Mouse (Mus musculus): ENCODE results near the gene Cacna1b. TPM values are rescaled to one million over a fixed set of nuclear protein-coding genes. Genes with fewer than 3 reads are reported as not detected.

Gene Cacna1b
- polyA plus RNA-seq, 1 experiment from 2014 or later: 1.7 TPM

- no peak overlapping the region for H3K4me2 ChIP-seq
- no peaks in the 10 kb centered on the region for H3K9me3 ChIP-seq (ENCODE audit: control insufficient read depth, low read length)
- H3K9ac ChIP-seq (ENCODE audit: low read length): no peak overlapping the region
- WGBS: 82% methylated on average over 3 of the region's 3 CpGs
- no peaks in the 10 kb centered on the region for H3K4me1 ChIP-seq (ENCODE audit: control insufficient read depth, insufficient read depth, low read length)
- H3K36me3 ChIP-seq (ENCODE audit: control insufficient read depth, insufficient read depth, low read length): no peaks in the 10 kb centered on the region
- DNase-seq (ENCODE audit: low spot score, missing footprints) (peak; percentile 79), ATAC-seq (ENCODE audit: low FRiP score) (no peak)
- H3K27me3 ChIP-seq (ENCODE audit: control insufficient read depth, insufficient read depth, low read length): no peaks in the 10 kb centered on the region
- H3K27ac ChIP-seq (ENCODE audit: low read depth, low read length): no peak overlapping the region
- H3K4me3 ChIP-seq (ENCODE audit: low read depth, low read length): no peak overlapping the region
Measured at GRCm38 (mm10) chr2:24702208-24702957, 60.6 kb downstream of the Cacna1b start.

GRCm38 (mm10) chr2:24697281-24697980 lies 65.5 kb downstream of the Cacna1b start:
- DNase-seq (ENCODE audit: low spot score, missing footprints) (peak; percentile 75), ATAC-seq (ENCODE audit: low FRiP score) (no peak)
- 87% methylated on average over 8 of the region's 8 CpGs for WGBS
- no peaks in the 10 kb centered on the region for H3K27me3 ChIP-seq (ENCODE audit: control insufficient read depth, insufficient read depth, low read length)
- H3K36me3 ChIP-seq (ENCODE audit: control insufficient read depth, insufficient read depth, low read length): no peaks in the 10 kb centered on the region
- H3K4me2 ChIP-seq: no peak overlapping the region
- H3K4me1 ChIP-seq (ENCODE audit: control insufficient read depth, insufficient read depth, low read length): no peaks in the 10 kb centered on the region
- H3K4me3 ChIP-seq (ENCODE audit: low read depth, low read length): no peak overlapping the region
- no peaks in the 10 kb centered on the region for H3K9me3 ChIP-seq (ENCODE audit: control insufficient read depth, low read length)
- no peak overlapping the region for H3K9ac ChIP-seq (ENCODE audit: low read length)
- no peak overlapping the region for H3K27ac ChIP-seq (ENCODE audit: low read depth, low read length)

- Histone ChIP-seq H3K4me3 (ENCODE audit: low read depth, low read length) (no peak overlapping the region), H3K36me3 (ENCODE audit: control insufficient read depth, insufficient read depth, low read length) (no peaks in the 10 kb centered on the region), H3K27ac (ENCODE audit: low read depth, low read length) (no peak overlapping the region), H3K27me3 (ENCODE audit: control insufficient read depth, insufficient read depth, low read length) (no peaks in the 10 kb centered on the region), H3K4me2 (no peak overlapping the region), H3K9ac (ENCODE audit: low read length) (no peak overlapping the region), H3K9me3 (ENCODE audit: control insufficient read depth, low read length) (no peaks in the 10 kb centered on the region), H3K4me1 (ENCODE audit: control insufficient read depth, insufficient read depth, low read length) (no peaks in the 10 kb centered on the region)
- ATAC-seq (ENCODE audit: low FRiP score) (no peak), DNase-seq (ENCODE audit: low spot score, missing footprints) (peak; percentile 78)
- WGBS: 91% methylated on average over 2 of the region's 2 CpGs
Measured at GRCm38 (mm10) chr2:24692371-24692770, 70.6 kb downstream of the Cacna1b start.

- Histone ChIP-seq H3K9ac (ENCODE audit: low read length) (no peak overlapping the region), H3K27ac (ENCODE audit: low read depth, low read length) (no peak overlapping the region), H3K36me3 (ENCODE audit: control insufficient read depth, insufficient read depth, low read length) (no peaks in the 10 kb centered on the region), H3K27me3 (ENCODE audit: control insufficient read depth, insufficient read depth, low read length) (no peaks in the 10 kb centered on the region), H3K4me3 (ENCODE audit: low read depth, low read length) (no peak overlapping the region), H3K9me3 (ENCODE audit: control insufficient read depth, low read length) (no peaks in the 10 kb centered on the region), H3K4me1 (ENCODE audit: control insufficient read depth, insufficient read depth, low read length) (no peaks in the 10 kb centered on the region), H3K4me2 (no peak overlapping the region)
- WGBS: 96% methylated on average over 2 of the region's 2 CpGs
- no peak for ATAC-seq (ENCODE audit: low FRiP score)
- peak; percentile 70 for DNase-seq (ENCODE audit: low spot score, missing footprints)
Measured at GRCm38 (mm10) chr2:24690356-24690755, 72.6 kb downstream of the Cacna1b start.

GRCm38 (mm10) chr2:24685347-24685746 lies 77.6 kb downstream of the Cacna1b start:
- 81% methylated on average over 5 of the region's 5 CpGs for WGBS
- DNase-seq (ENCODE audit: low spot score, missing footprints): no peak
- H3K4me3 ChIP-seq (ENCODE audit: low read depth, low read length): no peak overlapping the region
- H3K27me3 ChIP-seq (ENCODE audit: control insufficient read depth, insufficient read depth, low read length): no peaks in the 10 kb centered on the region
- H3K4me2 ChIP-seq: no peak overlapping the region
- H3K4me1 ChIP-seq (ENCODE audit: control insufficient read depth, insufficient read depth, low read length): no peaks in the 10 kb centered on the region
- H3K27ac ChIP-seq (ENCODE audit: low read depth, low read length): no peak overlapping the region
- no peak for ATAC-seq (ENCODE audit: low FRiP score)
- H3K9me3 ChIP-seq (ENCODE audit: control insufficient read depth, low read length): no peaks in the 10 kb centered on the region
- H3K9ac ChIP-seq (ENCODE audit: low read length): no peak overlapping the region
- H3K36me3 ChIP-seq (ENCODE audit: control insufficient read depth, insufficient read depth, low read length): no peaks in the 10 kb centered on the region

- WGBS: 95% methylated on average over 4 of the region's 4 CpGs
- ATAC-seq (ENCODE audit: low FRiP score): no peak
Measured at GRCm38 (mm10) chr2:24684796-24685195, 78.2 kb downstream of the Cacna1b start.

GRCm38 (mm10) chr2:24683266-24683665 lies 79.7 kb downstream of the Cacna1b start:
- peak; percentile 69 for DNase-seq (ENCODE audit: low spot score, missing footprints)
- no peak overlapping the region for H3K9ac ChIP-seq (ENCODE audit: low read length)
- peaks cover 5% of the 10 kb centered on the region; the same call in 1 of the 2 replicates for H3K4me1 ChIP-seq (ENCODE audit: control insufficient read depth, insufficient read depth, low read length)
- H3K9me3 ChIP-seq (ENCODE audit: control insufficient read depth, low read length): no peaks in the 10 kb centered on the region
- no peak overlapping the region for H3K27ac ChIP-seq (ENCODE audit: low read depth, low read length)
- WGBS: 84% methylated on average over 3 of the region's 3 CpGs
- no peaks in the 10 kb centered on the region for H3K27me3 ChIP-seq (ENCODE audit: control insufficient read depth, insufficient read depth, low read length)
- H3K4me2 ChIP-seq: no peak overlapping the region
- no peak for ATAC-seq (ENCODE audit: low FRiP score)
- H3K4me3 ChIP-seq (ENCODE audit: low read depth, low read length): no peak overlapping the region
- H3K36me3 ChIP-seq (ENCODE audit: control insufficient read depth, insufficient read depth, low read length): no peaks in the 10 kb centered on the region

More at GRCm38 (mm10) chr2:24684796-24685195, 78.2 kb downstream of the Cacna1b start:
- Histone ChIP-seq H3K4me1 (ENCODE audit: control insufficient read depth, insufficient read depth, low read length) (no peaks in the 10 kb centered on the region), H3K9ac (ENCODE audit: low read length) (no peak overlapping the region), H3K4me2 (no peak overlapping the region), H3K4me3 (ENCODE audit: low read depth, low read length) (no peak overlapping the region), H3K27ac (ENCODE audit: low read depth, low read length) (no peak overlapping the region), H3K9me3 (ENCODE audit: control insufficient read depth, low read length) (no peaks in the 10 kb centered on the region), H3K27me3 (ENCODE audit: control insufficient read depth, insufficient read depth, low read length) (no peaks in the 10 kb centered on the region), H3K36me3 (ENCODE audit: control insufficient read depth, insufficient read depth, low read length) (no peaks in the 10 kb centered on the region)
- DNase-seq (ENCODE audit: low spot score, missing footprints): no peak

GRCm38 (mm10) chr2:24680731-24681130 lies 82.2 kb downstream of the Cacna1b start:
- 93% methylated on average over 1 of the region's 1 CpGs for WGBS
- Histone ChIP-seq H3K4me3 (ENCODE audit: low read depth, low read length) (no peak overlapping the region), H3K9me3 (ENCODE audit: control insufficient read depth, low read length) (no peaks in the 10 kb centered on the region), H3K36me3 (ENCODE audit: control insufficient read depth, insufficient read depth, low read length) (no peaks in the 10 kb centered on the region), H3K27ac (ENCODE audit: low read depth, low read length) (no peak overlapping the region), H3K9ac (ENCODE audit: low read length) (no peak overlapping the region), H3K27me3 (ENCODE audit: control insufficient read depth, insufficient read depth, low read length) (no peaks in the 10 kb centered on the region), H3K4me1 (ENCODE audit: control insufficient read depth, insufficient read depth, low read length) (peaks cover 5% of the 10 kb centered on the region; the same call in 1 of the 2 replicates), H3K4me2 (no peak overlapping the region)
- DNase-seq (ENCODE audit: low spot score, missing footprints): no peak
- ATAC-seq (ENCODE audit: low FRiP score): no peak

- no peaks in the 10 kb centered on the region for H3K36me3 ChIP-seq (ENCODE audit: control insufficient read depth, insufficient read depth, low read length)
- ATAC-seq (ENCODE audit: low FRiP score): no peak
- DNase-seq (ENCODE audit: low spot score, missing footprints): no peak
- 88% methylated on average over 2 of the region's 2 CpGs for WGBS
- no peak overlapping the region for H3K27ac ChIP-seq (ENCODE audit: low read depth, low read length)
- no peak overlapping the region for H3K4me2 ChIP-seq
- H3K4me1 ChIP-seq (ENCODE audit: control insufficient read depth, insufficient read depth, low read length): peaks cover 5% of the 10 kb centered on the region; the same call in 1 of the 2 replicates
- H3K9ac ChIP-seq (ENCODE audit: low read length): no peak overlapping the region
- no peak overlapping the region for H3K4me3 ChIP-seq (ENCODE audit: low read depth, low read length)
- no peaks in the 10 kb centered on the region for H3K27me3 ChIP-seq (ENCODE audit: control insufficient read depth, insufficient read depth, low read length)
- H3K9me3 ChIP-seq (ENCODE audit: control insufficient read depth, low read length): no peaks in the 10 kb centered on the region
Measured at GRCm38 (mm10) chr2:24680176-24680575, 82.8 kb downstream of the Cacna1b start.
